Mouse (Mus musculus) MEL (cell line): ENCODE results near the gene Nfe2l2.

Experiments
- E2F4 ChIP-seq: IDR thresholded peaks from 2 replicates; pipeline ENCODE4 v1.6.1; 2011; ENCODE audit warnings: low read depth, low read length, improper control_type of control experiment, borderline replicate concordance
- ELF1 ChIP-seq: IDR thresholded peaks from 2 replicates; pipeline ENCODE4 v1.6.1; 2014; ENCODE audit warnings: low read depth, mild to moderate bottlenecking, inconsistent platforms, low read length, improper control_type of control experiment, moderate library complexity
- EP300 ChIP-seq, 2 experiments: IDR thresholded peaks; 2 replicates each; pipeline ENCODE4 v1.6.1; 2011; ENCODE audit warnings: improper control_type of control experiment in 2 of 2, low read length in 2 of 2, low read depth in 1 of 2, mild to moderate bottlenecking in 1 of 2
- POLR2A ChIP-seq, 2 experiments: IDR thresholded peaks; 2 replicates each; pipeline ENCODE4 v1.6.1; 2011 to 2012; ENCODE audit warnings: low read length in 2 of 2, mild to moderate bottlenecking in 2 of 2, control low read depth in 1 of 2, improper control_type of control experiment in 1 of 2, low read depth in 1 of 2, moderate library complexity in 1 of 2; ENCODE audit not compliant: control insufficient read depth in 1 of 2, insufficient read depth in 1 of 2, poor library complexity in 1 of 2
- SMC3 ChIP-seq: IDR thresholded peaks from 2 replicates; pipeline ENCODE4 v1.6.1; 2011; ENCODE audit warnings: low read depth, low read length, improper control_type of control experiment
- TBP ChIP-seq: IDR thresholded peaks from 2 replicates; pipeline ENCODE4 v1.8.0; 2011; ENCODE audit warnings: low read depth, low read length, improper control_type of control experiment
- UBTF ChIP-seq: IDR thresholded peaks from 2 replicates; pipeline ENCODE4 v1.6.1; 2012; ENCODE audit warnings: low read depth, mild to moderate bottlenecking, inconsistent platforms, low read length, improper control_type of control experiment, moderate library complexity, borderline replicate concordance; ENCODE audit not compliant: insufficient read depth
- ZC3H11A ChIP-seq: IDR thresholded peaks from 2 replicates; pipeline ENCODE4 v1.6.1; 2012; ENCODE audit warnings: low read depth, mild to moderate bottlenecking, inconsistent platforms, low read length, improper control_type of control experiment

GRCm38 (mm10) chr2:75631421-75631820 is 73.0 kb downstream of the Nfe2l2 start:
- TF ChIP-seq E2F4 (no peak), EP300 (IDR thresholded peaks at IDR 0.05; ENCODE audit: low read depth in 1 of 2, low read length in 2 of 2) (no peak), TBP (no peak), UBTF (no peak), ELF1 (no peak), SMC3 (no peak), ZC3H11A (no peak), POLR2A (IDR thresholded peaks at IDR 0.05; ENCODE audit: control insufficient read depth in 1 of 2, insufficient read depth in 1 of 2, low read depth in 1 of 2, low read length in 2 of 2, poor library complexity in 1 of 2) (no peak)
